Mouse (Mus musculus) CH12.LX (cell line): ENCODE measurements around the gene Fam172a.

Experiments used
- CTCF ChIP-seq, 2 experiments: IDR thresholded peaks in 1 of 2; conservative IDR thresholded peaks in 1 of 2; 2 replicates each; pipeline ENCODE4 v1.5.1; 2011 to 2012; ENCODE audit warnings: low read depth in 2 of 2, low read length in 2 of 2, improper control_type of control experiment in 1 of 2, inconsistent platforms in 1 of 2, mild to moderate bottlenecking in 1 of 2, moderate library complexity in 1 of 2
- HCFC1 ChIP-seq: IDR thresholded peaks from 2 replicates; pipeline ENCODE4 v1.6.1; 2012; ENCODE audit warnings: low read depth, mild to moderate bottlenecking, inconsistent platforms, low read length, improper control_type of control experiment
- MAFK ChIP-seq: IDR thresholded peaks from 2 replicates; pipeline ENCODE4 v1.6.1; 2011; ENCODE audit warnings: low read length, improper control_type of control experiment; ENCODE audit not compliant: insufficient replicate concordance
- MYC ChIP-seq: IDR thresholded peaks from 2 replicates; pipeline ENCODE4 v1.6.1; 2011; ENCODE audit warnings: low read depth, mild to moderate bottlenecking, improper control_type of control experiment, low read length
- NELFE ChIP-seq: IDR thresholded peaks from 2 replicates; pipeline ENCODE4 v1.6.1; 2011; ENCODE audit warnings: low read depth, low read length, improper control_type of control experiment
- POLR2A ChIP-seq: IDR thresholded peaks from 2 replicates; pipeline ENCODE4 v1.6.1; 2011; ENCODE audit warnings: low read depth, mild to moderate bottlenecking, improper control_type of control experiment, low read length
- RCOR1 ChIP-seq: conservative IDR thresholded peaks from 2 replicates; pipeline ENCODE4 v1.6.1; 2012; ENCODE audit warnings: low read depth, mild to moderate bottlenecking, inconsistent platforms, low read length, improper control_type of control experiment
- TBP ChIP-seq: conservative IDR thresholded peaks from 2 replicates; pipeline ENCODE4 v1.6.1; 2011; ENCODE audit warnings: low read depth, low read length, improper control_type of control experiment
- TCF12 ChIP-seq: IDR thresholded peaks from 2 replicates; pipeline ENCODE4 v1.6.1; 2014; ENCODE audit warnings: low read depth, mild to moderate bottlenecking, inconsistent platforms, low read length, improper control_type of control experiment

DNA sequence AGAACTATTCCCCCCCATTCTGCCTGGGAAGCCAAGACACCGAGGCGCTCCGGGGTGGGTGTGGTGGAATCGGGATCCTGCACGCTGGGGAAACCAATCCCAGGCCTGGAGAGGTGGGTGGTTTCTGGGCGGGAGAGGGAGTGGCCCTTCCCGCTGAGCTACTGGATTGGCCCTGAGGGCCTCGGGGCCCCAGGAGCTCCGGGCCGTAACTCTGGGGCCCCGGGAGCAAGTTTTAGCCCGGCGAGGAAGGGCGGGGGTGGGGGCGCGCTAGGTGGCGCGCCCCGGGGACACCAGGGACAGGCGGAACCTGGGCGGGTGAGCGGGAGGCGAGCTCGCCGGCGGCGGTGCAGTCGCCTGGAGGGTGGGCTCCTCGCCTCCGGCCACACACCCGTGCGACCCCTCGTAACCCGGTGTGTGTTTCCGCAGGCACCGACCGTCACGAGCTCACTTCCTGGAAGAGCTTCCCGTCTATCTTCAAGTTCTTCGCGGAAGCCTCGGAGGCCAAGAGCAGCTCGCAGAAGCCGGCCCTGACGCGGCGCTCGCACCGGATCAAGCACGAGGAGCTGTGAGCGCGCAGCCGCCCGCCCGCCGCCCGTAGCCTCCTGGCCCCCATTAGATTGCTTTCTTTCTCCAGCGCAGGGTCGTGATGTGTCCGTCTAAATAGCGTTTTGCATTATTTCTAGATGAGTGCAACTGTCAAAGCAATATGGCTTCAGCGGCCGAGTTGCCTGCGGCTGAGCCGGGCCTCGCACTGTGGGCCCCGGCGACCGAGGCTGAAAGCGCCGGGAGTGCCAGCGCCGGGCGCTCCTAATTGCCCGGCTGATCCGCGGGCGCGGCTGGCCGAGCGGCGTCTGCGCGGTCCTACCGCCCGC lies 461.5 kb downstream of the Fam172a start:
- TF ChIP-seq CTCF (conservative IDR thresholded peaks at IDR 0.05 in 1 of 2, IDR thresholded peaks at IDR 0.05 in 1 of 2; ENCODE audit: low read depth in 2 of 2, low read length in 2 of 2) = no peak
- no peak for TF ChIP-seq MAFK
- no peak for TF ChIP-seq TCF12
- peak; percentile 32; the same call in 1 of the 2 replicates for TF ChIP-seq POLR2A
- no peak for TF ChIP-seq TBP
- TF ChIP-seq NELFE = no peak
- no peak for TF ChIP-seq HCFC1
- TF ChIP-seq RCOR1 = no peak
- TF ChIP-seq MYC = no peak
